Mouse (Mus musculus) spleen, adult 2 months (tissue): ENCODE measurements at regions not wholly inside any gene's neighbourhood (a gene's known extent, or its start where the extent isn't known, plus 50 kb on each side); places are given as distances from the start of the nearest gene placed in this dataset.
"Not testable (repeated sequence)": the region's sequence is repeated elsewhere in the genome, so short reads cannot be mapped to it uniquely, and the experiment has no call there.

Experiments used
- DNase-seq, 2 experiments: peaks; one replicate each; pipeline versions ENCODE4 v3.0.0 to v3.0.0-alpha.2; 2012 to 2021; ENCODE audit warnings: low spot score in 2 of 2, low read depth in 1 of 2
- H3K27ac ChIP-seq: fragments of 200-500 bp; 2 replicates; pipeline ENCODE4 v1.5.1; 2012; ENCODE audit warnings: low read length, inconsistent platforms; ENCODE audit not compliant: insufficient read depth
- H3K27me3 ChIP-seq: fragments of 200-500 bp; 2 replicates; pipeline ENCODE4 v1.6.1; 2012; ENCODE audit warnings: mild to moderate bottlenecking, moderate library complexity, low read length, inconsistent platforms; ENCODE audit not compliant: control insufficient read depth, insufficient read depth
- H3K36me3 ChIP-seq: fragments of 200-500 bp; 2 replicates; pipeline ENCODE4 v1.6.1; 2012; ENCODE audit warnings: mild to moderate bottlenecking, low read length, inconsistent platforms; ENCODE audit not compliant: control insufficient read depth, insufficient read depth
- H3K4me1 ChIP-seq: fragments of 200-500 bp; 2 replicates; pipeline ENCODE4 v1.6.1; 2011; ENCODE audit warnings: inconsistent platforms; ENCODE audit not compliant: control insufficient read depth, insufficient read depth, insufficient read length
- H3K4me3 ChIP-seq: fragments of 200-500 bp; 2 replicates; pipeline ENCODE4 v1.5.1; 2011; ENCODE audit warnings: mild to moderate bottlenecking, inconsistent platforms; ENCODE audit not compliant: insufficient read depth, insufficient read length; ENCODE audit errors: extremely low read depth
- CTCF ChIP-seq: fragments of 200-500 bp; IDR thresholded peaks from 2 replicates; pipeline ENCODE4 v1.5.1; 2011; ENCODE audit warnings: mild to moderate bottlenecking, inconsistent platforms; ENCODE audit not compliant: insufficient read depth, insufficient read length, insufficient replicate concordance; ENCODE audit errors: extremely low read depth
- POLR2A ChIP-seq: fragments of 200-500 bp; IDR thresholded peaks from 2 replicates; pipeline ENCODE4 v1.6.1; 2011; ENCODE audit warnings: low read depth, low read length, inconsistent platforms
- WGBS: fragments of 180-500 bp; shearing (Covaris S2); methylation state at CpG from one replicate; pipeline ENCODE4 v1.1.7; 2018; 5-methylcytosine and 5-hydroxymethylcytosine counted together

DNA sequence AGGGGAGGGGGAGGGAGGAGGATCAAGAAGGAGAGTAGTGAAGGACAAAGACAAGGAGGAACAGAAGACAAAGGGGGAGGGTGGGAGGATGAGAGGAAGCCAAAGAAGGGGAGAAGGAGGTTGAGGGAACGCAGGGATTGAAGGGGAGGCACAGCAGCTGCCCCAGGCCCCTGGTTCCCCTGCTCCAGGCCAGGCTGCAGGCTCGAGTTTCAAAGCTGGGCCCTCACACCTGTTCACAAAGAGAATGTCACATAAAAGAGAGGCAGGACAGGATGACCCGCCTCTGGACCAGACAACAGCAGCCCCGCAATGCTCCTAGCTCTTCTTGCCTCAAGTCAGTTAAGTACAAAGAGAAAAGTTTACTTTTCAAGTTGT is 128.3 kb downstream of the Dll1 start:
- H3K27ac ChIP-seq, result no peak overlapping the region
- no peak overlapping the region for H3K4me3 ChIP-seq
- H3K27me3 ChIP-seq, result no peaks in the 10 kb centered on the region
- no peak for TF ChIP-seq POLR2A
- no peak for TF ChIP-seq CTCF
- DNase-seq, result no peak
- WGBS, result 74% methylated on average over 4 of the region's 4 CpGs
- no peaks in the 10 kb centered on the region for H3K36me3 ChIP-seq
- H3K4me1 ChIP-seq, result no peaks in the 10 kb centered on the region

DNA sequence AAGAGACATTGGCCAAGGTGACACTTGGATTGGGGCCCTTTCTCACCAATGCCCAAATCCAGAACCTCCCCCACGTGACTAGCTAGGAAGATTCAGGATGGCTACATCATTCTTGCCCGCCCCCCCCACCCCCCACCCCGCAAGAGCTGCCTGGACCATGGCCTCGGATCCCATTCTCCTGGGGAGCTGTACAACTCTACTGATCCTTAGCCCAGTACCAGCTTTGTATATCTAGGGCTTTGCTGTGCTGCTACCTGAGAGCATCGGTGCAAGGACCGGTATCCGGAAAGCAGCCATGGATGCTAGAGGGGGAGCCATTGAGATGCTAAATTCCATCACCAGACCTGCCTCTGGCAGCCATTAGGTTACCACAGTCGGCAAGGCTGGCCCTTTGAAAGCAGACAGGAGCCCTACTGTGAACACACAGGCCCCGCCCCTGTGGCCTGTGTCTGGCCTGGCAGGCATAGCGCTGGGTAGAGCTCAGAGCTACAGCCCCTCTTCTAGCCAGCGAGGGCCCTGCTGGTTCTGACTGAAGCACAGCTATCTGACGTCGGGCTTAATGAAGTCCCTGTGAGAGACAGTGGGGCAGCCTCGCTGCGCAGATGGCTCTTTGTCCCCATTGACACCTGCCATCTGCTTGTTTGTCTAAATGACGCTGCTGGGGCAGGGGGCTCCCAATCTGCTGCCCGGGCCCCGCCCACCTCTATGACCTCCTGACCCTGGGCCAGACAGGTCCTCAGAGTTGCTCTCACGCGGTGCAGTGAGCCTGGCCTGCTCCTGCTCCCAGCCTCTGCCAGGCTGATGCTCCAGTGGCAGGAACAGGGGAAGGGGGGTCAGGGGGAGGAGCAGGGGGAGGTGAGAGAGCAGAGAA is 128.9 kb downstream of the Dll1 start:
- no peak overlapping the region for H3K4me3 ChIP-seq
- 63% methylated on average over 20 of the region's 20 CpGs for WGBS
- no peaks in the 10 kb centered on the region for H3K4me1 ChIP-seq
- DNase-seq, result no peak
- H3K36me3 ChIP-seq, result no peaks in the 10 kb centered on the region
- no peak for TF ChIP-seq CTCF
- TF ChIP-seq POLR2A, result no peak
- no peak overlapping the region for H3K27ac ChIP-seq
- H3K27me3 ChIP-seq, result no peaks in the 10 kb centered on the region

DNA sequence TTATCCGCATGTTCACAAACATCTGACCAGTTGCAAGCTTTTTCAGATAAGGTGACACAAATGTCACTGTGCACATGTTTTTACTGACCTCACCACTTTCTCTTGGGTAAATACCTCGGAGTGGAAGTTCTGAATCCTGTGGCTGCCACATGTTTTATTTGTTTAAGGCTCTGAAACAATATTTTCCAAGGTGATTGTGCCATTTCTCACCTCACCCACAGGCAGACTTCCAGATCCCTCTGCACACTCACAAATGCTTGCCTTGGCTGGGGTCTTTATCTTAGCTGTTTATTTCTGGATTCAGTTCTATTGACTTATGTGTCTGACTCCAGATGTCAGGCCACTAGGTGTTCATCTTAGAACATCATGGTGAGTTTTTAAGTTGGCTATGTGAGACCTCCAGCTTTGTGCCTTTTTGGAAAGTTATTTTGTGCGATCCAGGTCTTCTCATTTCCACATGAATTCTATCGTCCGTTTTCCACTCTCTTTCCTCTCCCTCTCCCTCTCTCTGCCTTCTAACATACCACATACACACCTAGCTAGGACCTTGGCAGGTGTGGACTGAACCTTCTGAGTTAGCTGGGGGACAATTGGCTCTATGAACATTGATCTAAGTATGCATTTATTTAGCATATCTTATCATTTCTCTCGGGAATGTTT is 133.6 kb downstream of the Dll1 start:
- Histone ChIP-seq H3K36me3 (no peaks in the 10 kb centered on the region), H3K27ac (no peak overlapping the region), H3K4me1 (no peaks in the 10 kb centered on the region), H3K27me3 (no peaks in the 10 kb centered on the region), H3K4me3 (no peak overlapping the region)
- DNase-seq, result no peak
- 76% methylated on average over 6 of the region's 6 CpGs for WGBS
- TF ChIP-seq POLR2A, result no peak
- no peak for TF ChIP-seq CTCF

DNA sequence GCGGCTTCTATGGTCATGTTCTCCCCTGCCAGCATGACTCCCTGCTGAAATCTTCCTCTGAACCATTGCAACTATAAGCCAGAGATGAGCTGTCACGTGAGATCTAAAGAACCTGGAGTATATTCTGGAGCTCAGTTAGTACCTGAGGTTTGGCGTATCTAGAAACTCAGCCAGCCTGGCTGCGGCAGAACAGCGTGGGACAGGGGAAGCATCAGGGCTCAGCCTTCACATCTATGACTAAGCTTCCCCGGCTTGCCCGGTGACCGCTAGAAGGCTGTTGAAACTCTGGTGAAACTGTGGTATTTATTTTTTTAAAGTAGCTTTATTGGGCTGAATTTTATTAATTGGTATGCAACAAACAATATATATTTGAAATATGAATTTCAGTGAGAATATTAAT is 134.3 kb downstream of the Dll1 start:
- WGBS, result 85% methylated on average over 8 of the region's 8 CpGs
- Histone ChIP-seq H3K27me3 (no peaks in the 10 kb centered on the region), H3K4me3 (no peak overlapping the region), H3K4me1 (no peaks in the 10 kb centered on the region), H3K36me3 (no peaks in the 10 kb centered on the region), H3K27ac (no peak overlapping the region)
- TF ChIP-seq CTCF (no peak), POLR2A (no peak)
- DNase-seq, result no peak

DNA sequence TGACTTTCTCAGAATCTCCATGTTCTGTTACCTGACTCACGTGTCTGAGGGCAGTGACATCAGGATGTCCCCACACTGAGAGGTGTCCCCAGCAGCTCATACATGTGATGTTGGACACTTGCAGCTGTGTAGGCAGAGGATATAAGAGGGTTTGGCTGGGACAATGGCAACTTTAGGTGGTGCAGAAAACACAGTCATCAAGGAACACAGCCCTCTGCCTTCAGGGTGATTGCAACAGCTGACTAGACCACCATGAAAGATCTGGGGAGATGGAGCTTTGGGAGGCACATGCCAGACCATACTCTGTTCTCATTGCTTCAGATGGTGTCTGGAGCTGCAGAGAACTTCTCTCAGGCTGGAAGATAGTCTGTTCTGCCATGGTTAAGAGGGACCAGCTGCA is 135.2 kb downstream of the Dll1 start:
- WGBS, result 71% methylated on average over 1 of the region's 1 CpGs
- Histone ChIP-seq H3K27me3 (no peaks in the 10 kb centered on the region), H3K4me3 (no peak overlapping the region), H3K36me3 (no peaks in the 10 kb centered on the region), H3K4me1 (no peaks in the 10 kb centered on the region), H3K27ac (no peak overlapping the region)
- DNase-seq, result no peak
- TF ChIP-seq POLR2A (no peak), CTCF (no peak)

DNA sequence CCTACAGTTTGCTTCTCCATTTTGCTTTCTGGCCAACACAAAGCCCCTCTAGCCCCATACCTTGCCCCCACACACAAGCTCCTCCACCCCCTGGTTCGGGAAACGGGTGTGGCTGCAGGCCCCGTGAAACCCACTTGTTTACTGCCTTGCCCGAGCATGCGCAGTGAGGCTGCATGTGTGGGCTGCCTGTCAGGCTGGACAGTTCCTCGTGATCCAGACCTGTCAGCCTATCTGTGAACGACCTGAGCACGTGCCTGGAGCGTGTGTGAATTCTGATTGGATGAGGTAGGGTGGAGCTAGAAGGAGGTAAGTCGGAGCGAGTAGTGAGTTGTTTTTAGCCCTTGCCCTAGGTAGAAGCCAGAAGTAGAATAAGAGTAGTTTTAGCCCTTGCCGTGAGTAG is 136.0 kb downstream of the Dll1 start:
- H3K27ac ChIP-seq, DNase-seq, H3K36me3 ChIP-seq, H3K27me3 ChIP-seq, H3K4me3 ChIP-seq, H3K4me1 ChIP-seq: not testable (repeated sequence)
- WGBS, result 68% methylated on average over 12 of the region's 12 CpGs

DNA sequence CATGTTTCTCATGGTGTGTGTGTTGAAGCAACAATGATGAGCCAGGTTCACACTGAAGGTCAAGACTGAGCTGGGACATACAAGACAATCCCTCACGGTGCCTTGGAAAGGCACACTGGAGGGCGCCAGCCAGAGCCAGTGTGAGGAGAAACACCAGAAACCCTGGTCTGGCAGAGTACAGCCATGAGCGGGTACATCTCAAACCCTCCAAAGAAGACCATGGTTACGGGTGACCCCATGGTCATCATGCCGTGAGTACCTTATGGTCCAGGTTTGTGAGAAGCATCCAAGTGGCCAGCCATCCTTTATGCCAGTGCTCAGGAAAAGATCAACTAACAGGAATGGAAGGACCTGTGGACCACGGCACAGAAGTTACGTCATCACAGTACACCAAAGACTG is 136.7 kb downstream of the Dll1 start:
- WGBS, result 89% methylated on average over 7 of the region's 7 CpGs
- H3K27ac ChIP-seq, result no peak overlapping the region
- no peak for DNase-seq
- no peaks in the 10 kb centered on the region for H3K4me1 ChIP-seq
- TF ChIP-seq CTCF (no peak), POLR2A (no peak)
- no peak overlapping the region for H3K4me3 ChIP-seq
- no peaks in the 10 kb centered on the region for H3K27me3 ChIP-seq
- no peaks in the 10 kb centered on the region for H3K36me3 ChIP-seq
